Mouse (Mus musculus) ovary, postnatal 36 days (tissue): ENCODE data around the gene Fbxl16.

ENCODE experiments used
- DNase-seq: peaks from one replicate; pipeline ENCODE4 v3.0.0; 2022; ENCODE audit warnings: low spot score, mixed read lengths

Fbxl16 gene

DNA sequence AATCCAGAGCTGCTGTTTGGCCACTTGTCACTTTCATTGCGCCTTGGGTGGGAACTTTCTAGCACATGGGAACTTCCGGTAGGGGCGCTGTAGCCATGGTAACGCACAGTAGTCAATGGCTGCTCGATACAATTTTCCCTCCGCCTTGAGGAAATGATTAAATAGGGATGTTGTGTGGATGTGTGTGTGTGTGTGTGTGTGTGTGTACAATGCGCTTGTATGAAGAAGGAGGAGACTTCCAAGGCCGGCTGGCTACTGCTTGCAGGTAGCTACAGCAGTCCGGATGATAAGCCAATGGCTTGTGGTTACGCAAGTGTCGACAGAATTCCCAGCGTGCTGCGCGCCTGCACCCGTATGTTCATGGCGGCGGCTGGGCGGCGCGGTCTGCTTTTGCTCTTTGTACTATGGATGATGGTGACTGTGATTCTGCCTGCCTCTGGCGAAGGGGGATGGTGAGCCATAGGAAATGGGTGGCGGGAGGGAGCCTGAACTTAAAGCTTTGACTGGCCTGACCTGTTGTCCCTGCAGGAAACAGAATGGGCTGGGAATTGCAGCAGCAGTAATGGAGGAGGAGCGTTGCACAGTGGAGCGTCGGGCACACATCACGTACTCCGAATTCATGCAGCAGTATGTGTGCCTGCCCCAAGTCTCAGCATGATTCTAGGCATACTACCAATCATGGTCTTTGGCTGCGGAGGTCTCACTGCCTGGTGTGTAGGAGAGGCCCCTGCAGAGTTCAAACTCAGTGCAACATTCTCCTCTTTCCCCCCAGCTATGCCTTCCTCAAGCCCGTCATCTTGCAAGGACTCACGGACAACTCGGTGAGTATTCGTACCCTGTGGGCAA, 20.1 kb downstream of the Fbxl16 start, which contains the start of gene Jmjd8:
Gene Jmjd8 (plus strand): TSS at position 156 of the 846 bp plus-strand sequence.
- peak; percentile 76 for DNase-seq

DNA sequence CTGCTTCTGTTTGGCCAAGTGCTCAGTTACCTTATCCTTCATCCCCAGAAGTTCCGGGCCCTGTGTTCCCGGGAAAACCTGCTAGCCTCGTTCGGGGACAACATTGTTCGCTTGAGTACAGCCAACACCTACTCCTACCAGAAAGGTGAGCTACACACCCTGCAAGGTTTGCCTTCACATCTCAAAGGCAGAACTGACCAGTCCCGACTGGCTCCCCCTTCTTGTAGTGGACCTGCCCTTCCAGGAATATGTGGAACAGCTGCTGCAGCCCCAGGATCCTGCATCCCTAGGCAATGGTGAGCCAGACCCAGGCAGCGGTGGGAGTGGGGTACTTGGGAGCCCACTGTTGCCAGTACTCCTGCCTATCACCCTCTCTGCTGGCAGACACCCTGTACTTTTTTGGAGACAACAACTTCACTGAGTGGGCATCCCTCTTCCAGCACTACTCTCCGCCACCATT, 20.7 kb downstream of the Fbxl16 start:
- no peak for DNase-seq

DNA sequence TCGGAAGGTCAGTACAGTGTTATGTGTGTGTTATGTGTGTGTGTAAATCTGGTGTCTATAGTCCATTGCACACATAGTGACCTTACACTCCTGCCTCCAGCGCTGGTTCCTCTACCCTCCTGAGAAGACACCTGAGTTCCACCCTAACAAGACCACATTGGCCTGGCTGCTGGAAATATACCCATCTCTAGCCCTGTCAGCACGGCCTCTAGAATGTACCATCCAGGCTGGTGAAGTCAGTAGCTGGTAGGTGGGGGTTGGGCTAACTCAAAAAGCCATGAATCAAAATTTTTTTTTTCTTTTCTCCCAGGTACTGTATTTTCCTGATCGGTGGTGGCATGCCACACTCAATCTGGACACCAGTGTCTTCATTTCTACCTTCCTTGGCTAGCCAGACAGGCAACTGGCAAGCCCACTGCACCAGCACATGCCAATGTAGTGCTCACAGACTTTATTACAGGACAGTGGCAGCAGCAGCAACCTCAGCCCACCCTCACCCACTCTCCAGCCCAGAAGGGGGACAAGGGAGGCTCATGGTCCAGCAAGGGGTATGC, 21.4 kb downstream of the Fbxl16 start:
- DNase-seq: no peak

DNA sequence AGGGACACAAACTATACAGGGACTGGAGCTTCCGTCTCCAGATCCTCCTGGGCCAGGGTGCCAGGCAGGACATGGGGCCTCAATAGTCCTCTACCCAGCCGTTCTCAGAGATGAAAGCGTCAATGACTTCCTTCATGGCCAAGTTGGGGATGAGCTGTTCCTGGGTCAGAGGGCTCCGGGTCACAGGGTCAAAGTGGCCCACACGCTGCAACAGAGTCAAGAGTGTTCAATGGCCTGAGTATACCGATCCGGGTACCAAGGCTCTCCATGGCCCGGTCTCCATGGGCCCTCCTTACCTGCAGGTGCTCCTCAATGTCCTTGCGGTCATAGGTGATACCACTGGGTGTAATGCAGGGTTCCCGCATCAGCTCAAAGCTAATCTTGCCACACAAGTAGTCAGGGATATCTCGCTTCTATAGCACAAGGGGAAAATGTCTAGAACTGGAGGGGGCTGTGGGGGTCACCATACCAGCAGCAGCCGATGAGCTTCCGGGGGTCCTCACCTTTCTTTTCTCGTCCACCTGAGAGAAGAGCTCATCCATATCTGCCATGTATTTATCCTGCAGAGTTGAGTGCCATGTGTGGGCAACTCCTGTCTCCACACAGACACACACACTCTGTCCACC, 22.0 kb downstream of the Fbxl16 start:
- DNase-seq: no peak

DNA sequence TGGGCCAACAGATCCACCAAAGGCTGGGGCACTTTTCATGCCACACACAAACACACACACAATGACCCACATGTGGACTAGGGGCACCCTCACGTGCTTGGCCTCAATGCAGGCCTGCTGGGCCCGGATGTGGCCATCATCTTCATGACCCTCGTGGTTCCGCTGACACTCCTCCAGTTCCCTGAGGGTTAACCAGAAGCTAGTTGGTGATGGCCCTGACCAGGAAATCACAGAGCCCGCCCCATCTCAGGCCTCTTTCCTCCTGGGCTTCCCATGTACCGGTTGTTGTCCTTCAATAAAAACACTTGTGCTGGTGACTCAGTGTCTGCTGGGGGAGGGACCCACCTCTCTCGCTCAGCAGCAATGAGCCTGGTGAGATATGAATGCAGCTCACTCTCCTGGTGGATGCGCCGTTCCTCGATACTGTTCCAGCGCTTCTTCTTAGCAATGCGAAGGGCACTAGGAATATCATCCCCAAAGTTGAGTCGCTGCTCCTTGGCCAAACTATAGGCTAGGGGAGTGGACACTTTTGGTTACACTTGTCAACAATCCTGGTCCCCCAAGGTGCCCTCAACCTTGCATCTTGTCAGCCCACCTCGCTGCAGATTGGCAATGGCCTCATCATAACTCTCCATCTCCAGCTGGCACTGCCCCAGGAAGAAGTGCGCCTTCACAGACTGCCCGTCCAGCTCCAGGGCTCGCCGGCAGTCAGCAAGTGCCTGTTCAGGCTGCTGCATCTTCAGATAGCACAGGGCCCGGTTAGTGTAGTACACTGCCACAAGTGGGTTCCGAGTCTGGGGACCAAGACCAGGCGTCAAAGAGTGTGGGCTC, 22.8 kb downstream of the Fbxl16 start:
- peak; percentile 48 for DNase-seq

DNA sequence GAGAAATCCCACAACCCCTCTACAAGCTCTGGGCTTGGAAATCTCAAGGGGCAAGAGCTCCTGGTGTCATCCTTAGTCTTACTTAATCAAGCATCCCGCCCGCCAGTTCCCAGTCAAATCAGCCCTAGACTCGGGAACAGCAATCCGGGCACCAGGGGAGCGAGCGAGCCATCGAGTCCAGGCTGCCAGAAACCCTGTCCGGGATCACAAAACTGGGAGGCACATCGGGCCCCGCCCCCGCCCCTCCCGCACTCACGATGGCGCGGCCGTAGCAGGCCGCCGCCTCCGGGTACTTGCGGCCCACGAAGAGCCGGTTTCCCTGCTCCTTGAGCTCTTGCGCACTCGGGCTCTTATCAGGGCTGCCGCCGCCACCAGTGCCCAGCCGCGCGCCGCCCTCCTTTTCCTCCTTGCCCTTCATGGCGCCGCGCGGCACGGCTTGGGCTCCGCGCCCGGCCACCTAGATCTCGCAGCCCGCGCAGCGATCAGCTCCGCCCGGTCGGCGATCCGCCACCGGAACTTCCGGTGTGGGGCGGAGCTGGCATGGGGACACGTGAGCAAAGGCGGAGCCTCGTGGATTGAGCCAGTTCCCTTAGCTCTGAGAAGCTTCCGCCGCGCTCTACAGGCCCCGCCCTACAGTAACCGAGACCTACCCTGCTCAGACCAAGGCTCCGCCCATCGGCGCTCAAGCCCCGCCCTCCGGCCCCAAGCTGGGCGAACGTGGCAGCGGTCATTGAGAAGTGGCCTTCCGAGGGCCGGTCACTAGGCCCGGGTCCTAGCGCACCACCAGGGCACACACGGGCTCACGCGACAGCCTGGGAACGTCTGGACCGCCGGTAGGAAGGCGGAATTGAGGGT, 23.8 kb downstream of the Fbxl16 start:
- DNase-seq: peak; percentile 99

DNA sequence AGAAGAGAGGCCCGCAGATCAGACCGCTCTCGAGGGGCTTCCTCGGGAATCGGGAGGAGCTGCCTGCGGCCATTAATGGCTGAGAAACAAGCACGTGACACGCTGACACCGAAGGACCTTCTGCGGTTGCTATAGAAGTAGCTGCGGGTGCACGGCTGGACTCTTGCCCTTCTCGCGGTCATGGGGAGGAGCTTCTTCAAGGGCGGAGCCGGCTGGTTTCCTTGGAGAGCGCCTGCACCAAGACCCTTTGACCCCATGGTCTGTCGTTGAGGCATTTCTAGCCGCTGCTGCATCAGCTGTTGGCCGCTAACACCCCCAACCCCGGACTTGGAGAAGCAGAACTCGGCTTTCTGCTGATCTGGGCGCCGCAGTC, 24.4 kb downstream of the Fbxl16 start, which contains the start of gene Stub1:
Gene Stub1 (minus strand): TSS at position 114 of the 373 bp plus-strand sequence.
- DNase-seq: peak; percentile 89

DNA sequence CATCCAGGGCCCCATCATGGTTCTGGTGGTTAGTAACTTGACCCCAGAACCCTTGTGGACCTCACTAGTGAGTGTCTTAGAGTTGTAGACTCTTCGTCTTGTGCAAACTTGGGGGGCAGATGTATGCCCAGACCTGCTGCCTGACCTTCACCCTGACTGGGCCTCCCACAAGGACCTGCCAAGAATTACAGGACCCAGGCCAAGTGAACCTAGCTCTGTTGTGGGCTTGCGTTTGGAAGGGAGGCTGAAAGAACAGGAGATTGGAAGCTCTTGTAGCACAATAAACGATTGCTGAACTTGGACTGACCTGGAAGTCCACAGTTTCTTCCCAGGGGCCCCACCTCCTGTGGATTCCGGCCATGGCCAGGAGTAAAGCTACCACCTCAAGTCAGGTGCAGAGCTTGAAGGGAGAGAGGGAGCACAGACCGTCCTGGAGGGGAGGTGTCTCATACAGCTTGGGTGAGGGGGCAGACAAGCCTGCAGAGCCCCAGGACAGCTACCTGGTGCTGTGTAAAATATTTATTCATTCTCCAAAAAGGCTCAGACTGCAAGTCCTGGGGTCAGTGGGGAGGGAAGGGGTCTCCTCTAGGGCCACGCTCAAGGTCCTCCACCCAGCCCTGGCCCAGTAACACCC, 25.2 kb downstream of the Fbxl16 start:
- no peak for DNase-seq

DNA sequence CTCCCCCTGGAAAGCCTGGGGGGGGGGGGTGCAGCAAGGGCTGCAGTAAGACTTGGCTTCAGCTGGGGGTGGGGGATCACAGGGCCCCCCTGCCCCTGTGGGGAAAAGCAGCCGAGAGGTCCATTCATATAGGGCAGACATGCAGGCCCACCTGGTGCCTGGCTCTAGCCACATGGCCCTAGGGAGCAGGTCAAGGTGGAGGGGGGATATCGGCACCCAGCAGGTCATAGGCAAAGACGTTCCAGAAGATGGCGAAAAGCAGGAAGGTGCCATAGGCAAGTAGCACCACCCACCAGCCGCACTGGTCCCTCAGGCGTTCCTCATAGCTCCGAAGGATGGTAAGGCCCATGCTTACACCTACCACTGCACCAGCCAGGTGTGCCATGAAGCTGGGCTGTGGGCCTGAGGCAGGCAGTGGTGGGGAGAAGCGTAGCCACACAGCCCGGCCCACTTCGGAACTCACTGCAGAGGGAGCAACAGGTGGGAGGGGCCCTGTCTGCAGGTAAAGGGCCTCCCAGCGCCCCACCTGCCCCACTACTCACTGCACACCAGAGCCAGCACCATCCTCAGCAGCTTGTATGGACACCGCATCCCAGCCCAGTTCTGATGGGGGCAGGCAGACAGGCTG, 25.8 kb downstream of the Fbxl16 start:
- DNase-seq: no peak

DNA sequence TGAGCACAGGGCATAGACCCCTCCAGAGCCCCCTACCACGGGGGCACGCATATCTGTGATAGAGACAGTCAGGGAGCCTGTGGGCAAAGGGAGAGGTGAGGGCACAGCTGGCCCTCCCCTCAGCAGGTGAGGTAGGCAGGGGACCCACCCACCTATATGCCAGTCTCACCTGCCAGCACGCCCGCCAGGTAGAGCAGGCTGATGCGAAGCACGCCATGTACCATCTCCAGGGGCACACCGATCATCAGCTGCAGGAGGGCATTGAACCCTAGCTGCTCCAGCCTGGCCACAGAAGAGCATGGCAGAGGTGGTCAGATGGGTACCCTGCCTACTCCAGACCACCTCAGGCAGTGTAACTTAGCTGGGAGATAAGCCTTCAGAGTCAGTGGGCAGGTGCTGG, 26.4 kb downstream of the Fbxl16 start:
- no peak for DNase-seq

DNA sequence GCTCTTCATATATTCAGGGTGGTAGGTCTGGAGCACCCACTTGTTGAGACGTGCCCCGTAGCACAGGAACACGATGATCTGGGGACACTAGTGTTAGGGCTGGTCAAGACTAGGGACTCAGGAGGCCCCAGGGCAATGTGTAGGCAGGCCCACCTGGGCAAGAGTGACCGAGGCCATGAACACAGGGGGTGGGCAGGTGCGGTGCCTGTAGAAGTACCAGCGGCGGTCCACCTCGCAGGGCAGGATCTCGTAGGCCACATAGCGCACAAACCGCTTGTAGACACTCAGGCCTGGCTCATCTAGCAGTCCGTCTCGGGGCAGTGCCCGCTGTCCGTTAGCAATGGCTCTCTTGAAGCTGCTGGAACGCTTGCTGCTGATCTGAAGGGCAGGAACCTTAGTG, 26.9 kb downstream of the Fbxl16 start:
- no peak for DNase-seq

DNA sequence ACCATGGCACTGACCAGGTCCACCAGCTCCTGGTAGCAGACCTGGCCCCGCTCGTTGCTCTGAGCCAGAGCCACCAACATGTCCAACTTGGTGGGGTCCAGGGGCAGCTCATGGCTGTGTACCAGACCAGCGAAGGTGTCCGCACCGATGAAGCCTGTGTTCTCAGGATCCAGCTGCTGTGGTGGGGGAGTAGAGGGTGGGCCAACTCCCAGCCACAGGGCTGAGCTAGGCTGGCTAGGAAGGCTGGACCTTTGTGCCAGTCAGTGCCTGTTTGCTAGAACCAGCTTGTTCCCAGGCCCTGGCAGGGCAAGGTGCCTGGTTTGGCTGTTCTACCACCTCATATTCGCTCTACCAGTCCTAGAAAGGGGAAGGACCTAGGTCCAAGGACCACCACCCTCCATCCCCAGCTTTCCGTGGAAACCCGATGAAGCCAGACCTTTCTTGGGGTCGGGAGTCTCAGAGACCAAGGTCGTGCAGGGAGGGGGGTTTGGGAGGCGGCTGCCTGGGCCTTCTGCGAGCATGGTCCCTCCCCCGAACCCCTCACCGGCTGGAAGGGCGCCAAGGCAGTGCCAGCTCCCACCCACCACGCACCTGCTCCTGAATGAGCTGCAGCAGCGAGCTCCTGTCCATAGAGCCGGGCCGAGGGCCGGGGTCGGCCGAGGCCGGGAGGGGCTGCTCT, 27.7 kb downstream of the Fbxl16 start:
- DNase-seq: peak; percentile 46

DNA sequence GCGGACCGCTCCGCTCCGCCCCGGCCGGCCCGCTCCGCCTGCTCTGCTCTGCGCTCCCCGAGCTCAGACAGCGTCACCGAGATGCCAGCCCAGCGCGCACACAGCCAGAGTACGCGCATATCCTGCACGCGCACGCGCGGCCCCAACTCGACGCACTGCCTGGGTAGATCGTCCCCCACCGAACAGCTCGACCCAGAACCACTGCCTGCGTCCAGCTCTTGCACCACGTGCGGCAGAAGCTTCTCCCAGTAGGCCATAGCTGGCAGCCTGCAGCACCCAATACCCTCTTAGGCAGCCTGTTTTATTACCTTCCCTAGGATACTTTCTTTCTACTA, 28.2 kb downstream of the Fbxl16 start, which contains the start of gene Rhbdl1:
Gene Rhbdl1 (minus strand): TSS at position 220 of the 335 bp plus-strand sequence.
- peak; percentile 81 for DNase-seq

DNA sequence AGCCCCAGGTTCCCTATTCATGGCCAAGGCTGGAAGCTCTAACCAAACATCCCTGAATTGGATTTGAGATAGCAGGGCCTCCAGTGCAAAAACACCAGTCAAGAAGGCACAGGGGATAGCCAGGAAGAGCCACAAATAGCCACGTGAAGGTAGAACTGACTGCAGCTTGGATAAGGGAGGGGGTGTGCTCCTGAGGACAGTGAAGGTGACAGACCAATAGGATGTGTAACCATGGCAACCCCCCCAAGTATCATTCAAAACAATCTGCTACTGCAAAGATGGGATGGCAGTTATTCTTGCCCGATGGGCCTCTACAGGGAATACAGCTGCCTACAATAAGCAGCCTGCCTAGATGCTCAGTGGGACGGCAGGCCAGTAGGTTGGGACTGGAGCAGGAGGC, 28.6 kb downstream of the Fbxl16 start:
- no peak for DNase-seq

DNA sequence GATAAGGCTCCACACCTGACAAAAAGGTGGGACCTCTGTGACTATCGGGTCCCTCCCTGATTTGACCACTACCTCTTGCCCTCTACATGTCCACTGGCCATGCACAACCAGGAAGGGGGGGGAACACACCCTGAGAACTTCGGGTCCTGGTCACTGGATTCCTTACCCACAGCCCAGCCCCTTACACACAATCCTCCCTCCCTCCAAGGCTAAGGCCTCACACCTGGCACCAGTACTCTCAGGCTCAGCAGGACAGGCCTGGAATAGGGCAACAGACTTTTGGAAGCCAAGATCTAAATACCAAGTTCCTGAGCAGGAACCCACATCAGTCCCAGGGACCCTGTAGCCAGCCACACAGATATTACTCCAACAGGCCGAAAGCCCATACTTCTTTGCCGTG, 30.0 kb downstream of the Fbxl16 start:
- DNase-seq: no peak

DNA sequence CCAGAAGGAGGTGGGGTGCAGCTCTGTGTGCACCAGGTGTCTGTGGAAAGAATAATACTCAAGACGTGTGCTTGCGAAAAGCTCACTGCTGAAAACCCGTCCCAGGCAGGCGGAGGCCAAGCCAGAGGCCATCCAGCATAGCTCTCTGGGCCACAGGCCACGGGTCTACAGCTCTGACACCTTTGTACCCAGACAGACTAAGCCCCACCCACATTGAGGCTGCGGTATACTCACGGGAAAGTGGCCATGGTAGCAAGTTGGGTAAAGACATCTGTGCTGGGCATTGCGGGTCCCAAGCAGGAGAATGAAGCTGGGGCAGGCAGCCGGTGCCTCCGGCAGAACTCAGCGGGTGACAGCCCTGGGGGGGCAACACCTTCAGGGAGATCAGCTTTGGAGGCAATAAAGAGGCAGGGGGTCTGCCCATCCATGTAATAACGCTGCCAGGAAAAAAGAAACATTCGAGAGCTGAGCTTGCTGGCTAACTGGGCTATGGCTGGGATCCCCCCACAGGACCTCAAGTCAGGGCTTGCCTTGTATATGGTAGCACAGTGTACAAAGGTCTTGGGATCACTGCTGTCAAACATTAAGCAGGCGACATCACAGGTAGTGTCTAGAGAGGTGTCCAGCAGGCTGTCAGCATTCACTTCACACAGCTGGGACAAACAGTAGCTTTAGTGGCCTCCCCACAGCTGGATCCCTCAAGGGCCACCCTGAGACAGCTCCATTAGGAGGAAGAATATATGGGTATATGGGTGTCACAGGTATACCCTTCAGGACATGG, 30.8 kb downstream of the Fbxl16 start:
- DNase-seq: no peak

DNA sequence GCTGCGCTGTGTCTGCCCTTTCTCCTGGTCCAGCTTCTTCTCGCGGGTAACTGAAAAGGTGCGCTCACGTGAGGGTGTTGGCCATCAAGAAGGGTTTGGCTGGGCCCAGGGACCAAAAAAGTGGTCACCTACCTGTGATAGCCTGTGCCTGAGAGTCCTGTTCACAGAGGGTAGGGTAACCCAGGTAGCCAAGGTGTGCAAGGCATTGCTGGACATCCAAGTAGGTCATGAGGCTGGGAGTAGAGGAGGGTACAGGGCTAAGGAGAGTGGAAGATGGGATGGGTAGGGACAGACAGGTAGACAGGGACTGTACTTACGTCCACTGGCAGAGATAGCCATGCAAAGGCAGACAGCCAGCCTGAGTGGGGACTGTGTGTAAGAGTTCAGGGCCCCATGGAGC, 31.6 kb downstream of the Fbxl16 start:
- no peak for DNase-seq

DNA sequence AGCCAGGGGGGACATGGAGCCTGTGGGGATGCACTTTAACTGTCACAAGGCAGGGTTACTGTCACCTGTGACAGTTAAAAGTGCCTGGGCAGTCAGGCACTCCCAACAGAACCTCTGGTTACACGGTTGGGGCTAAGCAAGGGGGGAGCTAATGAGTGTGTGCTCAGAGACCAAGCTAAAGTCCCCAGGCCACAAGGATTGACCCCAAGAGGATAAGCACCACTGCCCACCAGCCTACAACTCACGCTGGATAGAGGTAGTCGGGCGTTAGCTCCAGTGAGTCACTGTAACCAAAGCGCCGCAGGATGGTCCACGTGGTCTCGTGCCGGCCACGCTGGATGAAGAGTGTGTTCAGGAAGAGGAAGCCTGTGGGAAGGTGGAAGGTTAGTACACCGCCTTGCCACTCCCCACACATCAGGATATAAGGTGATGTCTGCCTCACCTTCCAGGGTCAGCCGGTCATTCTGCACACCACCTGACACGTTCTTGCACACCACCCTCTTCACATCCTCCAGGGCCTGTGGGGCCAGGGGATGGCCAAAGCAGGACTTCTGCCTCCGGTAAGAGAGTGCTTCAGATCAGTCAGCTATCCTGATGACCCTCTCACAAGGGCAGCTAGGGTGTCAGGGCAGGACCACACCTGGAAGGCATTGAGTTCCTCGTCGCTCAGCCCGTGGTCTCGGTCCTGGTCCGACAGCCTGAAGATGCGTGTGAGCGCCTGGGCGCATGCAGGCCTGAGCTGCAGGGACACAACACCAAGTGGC, 32.4 kb downstream of the Fbxl16 start, which contains the start of gene Gm20683:
Gene Gm20683 (minus strand): TSS at position 647 of the 764 bp plus-strand sequence.
- DNase-seq: no peak
